Mouse (Mus musculus): ENCODE measurements around the gene Cxcl3.

GRCm38 (mm10) chr5:90794195-90794625 lies 8.3 kb downstream of the Cxcl3 start, which contains the start of gene Cxcl15:
- TF ChIP-seq CTCF (IDR thresholded peaks at IDR 0.05; ENCODE audit: low read depth) (no peak), EP300 (IDR thresholded peaks at IDR 0.05; ENCODE audit: low read depth) (no peak)
